Mouse (Mus musculus) brain, adult 10 weeks (tissue): ENCODE results near the gene Galnt5. TPM values are rescaled to one million over a fixed set of nuclear protein-coding genes. Genes with fewer than 3 reads are reported as not detected.

Source experiments
- polyA plus RNA-seq: library from polyadenylated mRNA; stranded (reverse); fragments of 350-450 nt; fragmentation: Illumina TruSeq; extraction: RNeasy Lipid Tissue Mini Kit (QIAGEN cat#74804); gene quantifications from one replicate; pipeline ENCODE4 v1.2.3, GENCODE M21; 2015; ENCODE audit warnings: low read depth, low replicate concordance

Galnt5 gene
- polyA plus RNA-seq = not detected

DNA sequence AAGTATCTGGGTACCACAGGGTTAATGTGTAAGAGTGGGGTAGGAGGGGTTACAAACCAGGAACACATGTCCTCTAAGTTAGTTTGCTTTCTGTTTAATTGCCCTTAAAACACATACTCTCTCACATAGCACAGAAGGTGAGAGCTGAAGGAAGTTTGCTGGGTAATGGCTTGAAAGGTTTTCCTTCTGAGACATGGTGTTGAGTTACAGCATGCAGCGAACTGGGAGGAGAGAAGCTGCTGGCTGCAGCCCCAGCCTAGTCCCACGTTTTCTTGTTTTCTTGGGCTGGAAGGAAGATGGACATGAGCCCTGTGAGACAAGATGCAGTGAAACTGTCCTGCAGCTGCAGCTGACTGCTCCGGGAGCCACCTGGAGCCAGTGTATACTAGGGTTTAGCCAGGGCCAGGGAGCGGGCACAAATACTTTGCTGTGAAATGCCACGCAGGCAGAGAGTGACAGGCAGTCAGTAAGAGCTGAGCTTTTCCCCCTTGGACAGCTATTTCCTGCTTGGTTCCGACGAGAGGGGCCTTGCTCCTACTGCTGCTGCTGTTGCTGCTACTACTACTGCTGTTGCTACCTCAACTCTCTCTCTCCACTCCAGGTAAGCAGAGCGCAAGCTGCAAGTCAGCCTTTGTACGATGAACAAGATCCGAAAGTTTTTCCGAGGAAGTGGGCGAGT is at the start of gene Galnt5:
Gene Galnt5, plus strand, starts transcription at position 133 of the 679 bp plus-strand sequence.

DNA sequence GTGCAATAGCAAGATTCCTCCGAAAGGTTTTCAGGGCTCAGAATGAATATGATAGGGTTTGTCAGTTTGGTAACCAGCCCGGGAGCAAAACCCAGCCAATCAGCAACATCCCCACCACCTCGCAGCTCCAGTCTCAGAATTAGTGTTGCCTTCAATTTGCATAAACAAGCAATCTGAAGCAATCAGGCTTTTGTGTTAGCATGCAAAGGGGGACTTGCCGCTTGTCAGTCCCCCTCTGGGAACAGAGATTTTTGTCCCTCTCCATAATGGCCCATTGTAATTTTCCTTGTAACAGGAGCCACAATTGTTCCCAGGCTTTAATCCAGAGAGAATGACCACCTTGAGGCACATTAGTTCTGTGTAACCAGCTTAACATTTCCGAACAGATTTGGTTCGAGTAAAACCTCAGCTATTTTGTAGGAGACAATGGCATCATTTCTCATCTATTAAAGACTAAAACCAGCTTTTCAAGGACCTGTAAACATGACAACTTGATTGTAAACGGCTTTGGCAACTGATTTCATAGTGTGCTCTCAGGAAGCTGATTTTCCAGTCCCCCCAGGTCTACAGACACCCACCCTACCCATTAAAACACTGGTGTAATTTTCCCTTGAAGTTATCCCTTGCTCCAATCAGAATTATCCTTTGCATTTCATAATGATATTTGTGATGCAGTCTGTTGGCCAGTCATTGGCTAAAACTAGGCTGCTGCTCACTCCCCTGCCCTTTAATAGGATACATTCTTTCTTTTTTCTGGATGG is 55.3 kb downstream of the Galnt5 start, which contains the start of gene Ermn:
Gene Ermn, minus strand, starts transcription at position 44 of the 761 bp plus-strand sequence.

Other genes starting within 250 kb of the Galnt5 start
- gene Ermn, start 55.0 kb downstream of the Galnt5 start, polyA plus RNA-seq = 82.0 TPM
- 0.70 TPM for gene Cytip, start 197.6 kb downstream of the Galnt5 start, polyA plus RNA-seq